Mouse (Mus musculus): ENCODE results near the gene Chp2. TPM values are rescaled to one million over a fixed set of nuclear protein-coding genes. Genes with fewer than 3 reads are reported as not detected.
"Not testable (repeated sequence)": the region's sequence is repeated elsewhere in the genome, so short reads cannot be mapped to it uniquely, and the experiment has no call there.

Gene Chp2
- total RNA-seq, 1 experiment from 2014 or later: not detected

- no peak for ATAC-seq (replicated peaks; ENCODE audit: insufficient number of reproducible peaks, low FRiP score, low TSS enrichment, poor library complexity, severe bottlenecking)
These were observed 19.6 kb downstream of the Chp2 start for GRCm38 (mm10) chr7:122238939-122239338.

- no peak for ATAC-seq (replicated peaks; ENCODE audit: insufficient number of reproducible peaks, low FRiP score, low TSS enrichment, poor library complexity, severe bottlenecking)
These were observed 21.3 kb downstream of the Chp2 start for GRCm38 (mm10) chr7:122240413-122241119.

GRCm38 (mm10) chr7:122242260-122242659, 23.0 kb downstream of the Chp2 start:
- ATAC-seq (replicated peaks; ENCODE audit: insufficient number of reproducible peaks, low FRiP score, low TSS enrichment, poor library complexity, severe bottlenecking): no peak

DNA sequence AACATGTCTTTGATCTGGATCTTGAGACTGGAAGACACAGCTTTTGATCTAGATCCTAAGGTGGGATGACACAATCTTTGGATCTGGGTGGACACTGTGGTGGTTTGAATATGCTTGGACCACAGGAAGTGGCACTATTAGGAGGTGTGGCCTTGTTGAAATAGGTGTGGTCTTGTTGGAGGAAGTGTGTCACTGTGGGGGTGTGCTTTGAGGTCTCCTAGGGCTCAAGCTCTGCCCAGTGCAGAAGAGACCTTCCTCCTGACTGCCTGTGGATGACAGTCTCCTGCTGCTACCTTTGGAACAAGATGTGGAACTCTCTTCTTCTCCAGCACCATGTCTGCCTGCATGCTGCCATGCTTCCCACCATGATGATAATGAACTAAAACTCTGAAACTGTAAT, 23.4 kb downstream of the Chp2 start:
- ATAC-seq (replicated peaks; ENCODE audit: insufficient number of reproducible peaks, low FRiP score, low TSS enrichment, poor library complexity, severe bottlenecking): not testable (repeated sequence)

GRCm38 (mm10) chr7:122244166-122244565, 24.9 kb downstream of the Chp2 start:
- no peak for ATAC-seq (replicated peaks; ENCODE audit: insufficient number of reproducible peaks, low FRiP score, low TSS enrichment, poor library complexity, severe bottlenecking)

DNA sequence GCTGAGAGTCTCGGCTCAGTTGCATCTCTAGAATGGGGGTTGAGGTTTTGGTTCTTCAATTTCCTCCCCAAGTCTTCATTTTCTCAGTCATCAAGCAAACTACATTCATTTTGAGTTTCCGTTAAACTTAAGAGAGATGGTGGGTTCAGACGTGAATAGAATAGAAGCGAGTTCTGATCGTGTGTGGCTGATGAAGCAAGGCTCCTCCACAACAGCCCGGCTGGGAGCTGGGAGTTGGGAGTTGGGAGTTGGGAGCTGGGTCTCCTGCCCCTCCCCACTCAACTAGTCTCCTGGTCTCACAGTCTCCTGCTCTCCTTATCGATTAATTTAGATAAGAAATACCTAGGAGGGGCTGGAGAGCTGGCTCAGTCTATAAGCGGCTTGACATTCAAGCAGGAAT, 25.3 kb downstream of the Chp2 start:
- ATAC-seq (replicated peaks; ENCODE audit: insufficient number of reproducible peaks, low FRiP score, low TSS enrichment, poor library complexity, severe bottlenecking): no peak

- no peak for ATAC-seq (replicated peaks; ENCODE audit: insufficient number of reproducible peaks, low FRiP score, low TSS enrichment, poor library complexity, severe bottlenecking)
These were observed 26.7 kb downstream of the Chp2 start for GRCm38 (mm10) chr7:122245976-122246375.

GRCm38 (mm10) chr7:122247254-122247864, 28.1 kb downstream of the Chp2 start:
- ATAC-seq (replicated peaks; ENCODE audit: insufficient number of reproducible peaks, low FRiP score, low TSS enrichment, poor library complexity, severe bottlenecking): no peak

- ATAC-seq (replicated peaks; ENCODE audit: insufficient number of reproducible peaks, low FRiP score, low TSS enrichment, poor library complexity, severe bottlenecking): no peak
These were observed 30.1 kb downstream of the Chp2 start for GRCm38 (mm10) chr7:122249321-122249821.

- ATAC-seq (replicated peaks; ENCODE audit: insufficient number of reproducible peaks, low FRiP score, low TSS enrichment, poor library complexity, severe bottlenecking): peak; percentile 84
These were observed 32.1 kb downstream of the Chp2 start for GRCm38 (mm10) chr7:122251197-122252011.

GRCm38 (mm10) chr7:122256722-122257121, 37.4 kb downstream of the Chp2 start:
- 0 out of 2 replicates have a peak, but pooled peaks have one; percentile 11 for ATAC-seq (replicated peaks; ENCODE audit: insufficient number of reproducible peaks, low FRiP score, low TSS enrichment, poor library complexity, severe bottlenecking)

DNA sequence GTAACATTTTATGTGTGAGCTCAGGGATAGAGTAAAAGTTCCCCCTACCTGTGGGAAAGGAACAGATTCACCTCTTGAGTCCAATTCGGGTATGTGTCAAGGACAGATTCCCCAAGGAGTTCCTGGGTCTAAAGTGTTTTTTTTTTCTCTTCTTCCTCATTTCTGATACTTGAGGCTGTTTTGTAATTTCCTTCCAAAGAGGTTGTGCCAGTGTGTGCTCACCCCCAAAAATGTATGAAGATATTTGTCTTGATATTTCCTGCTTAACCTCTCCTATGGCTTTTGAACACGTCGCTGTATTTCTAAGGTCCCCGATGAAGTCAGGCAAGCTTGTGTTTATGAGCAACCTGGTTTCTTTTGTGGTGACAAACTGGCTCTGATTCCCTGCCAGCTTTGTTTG, 39.2 kb downstream of the Chp2 start:
- ATAC-seq (replicated peaks; ENCODE audit: insufficient number of reproducible peaks, low FRiP score, low TSS enrichment, poor library complexity, severe bottlenecking): no peak

DNA sequence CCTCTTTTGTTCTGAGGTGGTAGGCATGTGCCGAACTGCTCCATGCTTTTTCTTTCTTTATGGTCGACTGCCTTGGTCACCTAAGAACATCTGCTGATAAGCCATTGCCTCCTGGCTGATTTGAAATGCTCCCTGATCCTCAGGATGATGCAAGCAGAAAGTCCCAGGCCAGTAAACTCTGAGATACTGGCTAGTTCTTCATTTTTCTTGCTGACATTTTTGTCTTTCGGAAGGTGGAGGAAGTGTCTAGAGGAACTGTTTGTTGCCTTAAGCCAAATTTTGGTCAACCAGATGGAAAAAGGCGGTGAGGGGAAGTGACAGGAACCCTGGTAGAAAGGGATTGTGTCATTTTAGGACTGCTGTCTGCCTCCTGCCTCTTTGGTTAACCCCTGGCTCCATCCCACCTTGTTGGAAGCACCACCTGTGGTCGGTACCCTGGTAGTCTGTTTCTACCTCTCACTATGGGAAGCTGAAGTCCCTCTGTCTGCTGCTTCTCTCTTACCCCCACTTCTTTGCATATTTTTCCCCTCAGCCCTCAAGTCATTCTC, 40.8 kb downstream of the Chp2 start:
- ATAC-seq (replicated peaks; ENCODE audit: insufficient number of reproducible peaks, low FRiP score, low TSS enrichment, poor library complexity, severe bottlenecking): peak; percentile 71

- ATAC-seq (replicated peaks; ENCODE audit: insufficient number of reproducible peaks, low FRiP score, low TSS enrichment, poor library complexity, severe bottlenecking): no peak
These were observed 49.7 kb downstream of the Chp2 start for GRCm38 (mm10) chr7:122268983-122269486.

DNA sequence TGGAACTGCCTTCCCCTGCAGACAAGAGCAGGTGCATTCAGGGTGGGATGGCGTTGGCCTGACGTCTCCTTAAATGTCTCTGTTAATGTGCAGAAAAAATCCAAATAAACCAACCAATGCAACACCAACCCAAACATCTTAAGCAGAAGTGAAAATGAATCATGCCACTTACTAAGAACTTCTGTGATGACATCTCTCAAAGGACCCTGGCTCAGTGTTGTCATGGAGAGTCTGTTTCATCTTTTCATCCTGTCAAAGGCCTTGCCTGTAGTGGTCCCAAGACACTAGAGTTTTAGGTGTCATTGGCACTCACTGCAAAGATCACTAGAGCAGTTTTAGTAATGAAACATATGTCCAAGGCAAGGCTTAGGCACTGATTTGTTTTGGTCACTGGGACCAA, 53.0 kb downstream of the Chp2 start:
- ATAC-seq (replicated peaks; ENCODE audit: insufficient number of reproducible peaks, low FRiP score, low TSS enrichment, poor library complexity, severe bottlenecking): no peak; the same call in 1 of the 2 replicates

Data from monocyte, adult 5-6 weeks (primary cell).